Mouse (Mus musculus) kidney, adult 2 months (tissue): ENCODE data around the gene Rpl18. TPM values are rescaled to one million over a fixed set of nuclear protein-coding genes. Genes with fewer than 3 reads are reported as not detected.

Source experiments
- DNase-seq: peaks from one replicate; pipeline ENCODE4 v3.0.0; 2021
- H3K27ac ChIP-seq: fragments of 200-500 bp; 2 replicates; pipeline ENCODE4 v1.5.1; 2012; ENCODE audit warnings: low read depth, low read length, control low read depth, inconsistent platforms; ENCODE audit not compliant: insufficient read depth
- H3K27me3 ChIP-seq: fragments of 200-500 bp; replicated peaks from 2 replicates; pipeline ENCODE4 v1.6.1; 2012; ENCODE audit warnings: mild to moderate bottlenecking, moderate library complexity, low read length, inconsistent platforms; ENCODE audit not compliant: control insufficient read depth, insufficient read depth
- H3K36me3 ChIP-seq: fragments of 200-500 bp; 2 replicates; pipeline ENCODE4 v1.6.1; 2012; ENCODE audit warnings: mild to moderate bottlenecking, moderate library complexity, low read length, inconsistent platforms; ENCODE audit not compliant: control insufficient read depth, insufficient read depth
- H3K4me1 ChIP-seq: fragments of 200-500 bp; 2 replicates; pipeline ENCODE4 v1.6.1; 2011; ENCODE audit warnings: low read length; ENCODE audit not compliant: control insufficient read depth, insufficient read depth
- H3K4me3 ChIP-seq: fragments of 200-500 bp; 2 replicates; pipeline ENCODE4 v1.5.1; 2011; ENCODE audit warnings: mild to moderate bottlenecking, low read depth, low read length, control low read depth; ENCODE audit not compliant: insufficient read depth
- CTCF ChIP-seq: fragments of 200-500 bp; conservative IDR thresholded peaks from 2 replicates; pipeline ENCODE4 v1.5.1; 2011; ENCODE audit warnings: low read depth, mild to moderate bottlenecking, control low read depth, low read length, moderate library complexity, mixed read lengths; ENCODE audit not compliant: insufficient read depth, insufficient read length
- POLR2A ChIP-seq: fragments of 200-500 bp; IDR thresholded peaks from one replicate; pipeline ENCODE4 v1.6.1; 2011; ENCODE audit warnings: low read depth, low read length, control low read depth
- WGBS: fragments of 180-500 bp; shearing (Covaris S2); methylation state at CpG from one replicate; pipeline ENCODE4 v1.1.7; 2018; 5-methylcytosine and 5-hydroxymethylcytosine counted together
- polyA plus RNA-seq: library from polyadenylated mRNA; depleted of rRNA; stranded (reverse); fragments of >200 nt; gene quantifications from 2 replicates; pipeline ENCODE4 v1.2.3, GENCODE M21; 2012

The Rpl18 gene
- polyA plus RNA-seq, 1 experiment, result 955 TPM

GRCm38 (mm10) chr7:45704730-45705442 lies 10.4 kb upstream of the Rpl18 start, which contains the start of gene Dbp:
Gene Dbp (plus strand): TSS chr7:45705088.
- DNase-seq, result peak; percentile 100
- peak within 1 kb of the TSS; percentile 100 for H3K27ac ChIP-seq
- peak; percentile 85 for TF ChIP-seq POLR2A
- no peak for TF ChIP-seq CTCF
- peaks cover 24% of the 10 kb centered on the region for H3K4me1 ChIP-seq
- H3K4me3 ChIP-seq, result peak within 1 kb of the TSS; percentile 63
- peaks cover 2% of the 10 kb centered on the region; the same call in 1 of the 2 replicates for H3K27me3 ChIP-seq
- peaks cover 8% of the 10 kb centered on the region; the same call in 1 of the 2 replicates for H3K36me3 ChIP-seq
- under 1% methylated on average over 36 of the region's 36 CpGs for WGBS

DNA sequence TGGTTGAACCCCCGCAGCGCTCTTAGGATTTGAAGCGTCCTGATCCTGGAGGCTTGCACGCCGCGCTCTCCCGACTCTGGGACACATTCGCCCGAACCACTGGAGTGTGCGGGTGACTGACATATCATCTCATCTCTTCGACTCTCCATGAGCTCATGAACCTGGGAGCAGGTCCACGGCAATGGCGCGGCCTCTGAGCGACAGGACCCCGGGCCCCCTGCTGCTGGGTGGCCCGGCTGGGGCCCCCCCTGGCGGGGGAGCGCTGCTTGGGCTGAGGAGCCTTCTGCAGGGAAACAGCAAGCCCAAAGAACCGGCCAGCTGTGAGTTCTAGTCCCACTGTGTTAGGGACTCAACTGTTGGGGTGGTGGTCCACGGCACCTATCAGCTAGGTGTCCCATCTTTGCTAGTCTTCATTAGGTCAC lies 9.8 kb upstream of the Rpl18 start:
- no peak for DNase-seq
- under 1% methylated on average over 21 of the region's 21 CpGs for WGBS
- Histone ChIP-seq H3K4me3 (peak overlapping the region; percentile 58), H3K27ac (peak overlapping the region; percentile 100), H3K27me3 (no peaks in the 10 kb centered on the region), H3K4me1 (peaks cover 24% of the 10 kb centered on the region), H3K36me3 (peaks cover 11% of the 10 kb centered on the region; the same call in 1 of the 2 replicates)
- TF ChIP-seq CTCF (no peak), POLR2A (no peak)

- no peaks in the 10 kb centered on the region for H3K27me3 ChIP-seq
- DNase-seq, result peak; percentile 93
- WGBS, result 0% methylated on average over 7 of the region's 7 CpGs
- H3K4me3 ChIP-seq, result peak overlapping the region; percentile 58
- TF ChIP-seq POLR2A (peak; percentile 59), CTCF (no peak)
- peak overlapping the region; percentile 100 for H3K27ac ChIP-seq
- peaks cover 11% of the 10 kb centered on the region; the same call in 1 of the 2 replicates for H3K36me3 ChIP-seq
- H3K4me1 ChIP-seq, result peaks cover 21% of the 10 kb centered on the region
Observed at GRCm38 (mm10) chr7:45705873-45706281, 9.4 kb upstream of the Rpl18 start.

DNA sequence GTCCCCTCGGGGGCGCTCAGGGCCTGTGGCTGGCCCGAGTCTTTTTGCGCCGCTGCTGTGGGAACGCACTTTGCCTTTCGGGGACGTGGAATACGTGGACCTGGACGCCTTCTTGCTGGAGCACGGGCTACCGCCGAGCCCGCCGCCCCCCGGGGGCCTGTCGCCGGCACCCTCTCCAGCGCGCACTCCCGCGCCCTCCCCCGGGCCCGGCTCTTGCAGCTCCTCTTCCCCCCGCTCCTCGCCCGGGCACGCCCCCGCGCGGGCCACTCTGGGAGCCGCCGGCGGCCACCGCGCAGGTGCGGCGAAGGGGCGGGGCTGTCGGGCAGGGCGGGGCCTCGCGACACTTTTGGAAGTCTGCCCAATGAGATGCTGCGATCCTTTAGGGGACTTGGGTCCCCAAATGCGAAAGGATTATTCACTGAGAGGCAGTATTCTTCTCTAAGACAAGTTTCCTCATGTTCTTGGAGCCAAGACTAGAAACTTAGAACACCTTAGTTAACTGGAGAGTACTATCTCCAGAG lies 8.5 kb upstream of the Rpl18 start:
- no peaks in the 10 kb centered on the region for H3K27me3 ChIP-seq
- H3K27ac ChIP-seq, result peak overlapping the region; percentile 100
- H3K4me1 ChIP-seq, result peaks cover 21% of the 10 kb centered on the region
- TF ChIP-seq POLR2A (peak; percentile 56), CTCF (no peak)
- WGBS, result 2% methylated on average over 44 of the region's 45 CpGs
- H3K36me3 ChIP-seq, result peaks cover 11% of the 10 kb centered on the region; the same call in 1 of the 2 replicates
- peak; percentile 92 for DNase-seq
- peak overlapping the region; percentile 58 for H3K4me3 ChIP-seq

DNA sequence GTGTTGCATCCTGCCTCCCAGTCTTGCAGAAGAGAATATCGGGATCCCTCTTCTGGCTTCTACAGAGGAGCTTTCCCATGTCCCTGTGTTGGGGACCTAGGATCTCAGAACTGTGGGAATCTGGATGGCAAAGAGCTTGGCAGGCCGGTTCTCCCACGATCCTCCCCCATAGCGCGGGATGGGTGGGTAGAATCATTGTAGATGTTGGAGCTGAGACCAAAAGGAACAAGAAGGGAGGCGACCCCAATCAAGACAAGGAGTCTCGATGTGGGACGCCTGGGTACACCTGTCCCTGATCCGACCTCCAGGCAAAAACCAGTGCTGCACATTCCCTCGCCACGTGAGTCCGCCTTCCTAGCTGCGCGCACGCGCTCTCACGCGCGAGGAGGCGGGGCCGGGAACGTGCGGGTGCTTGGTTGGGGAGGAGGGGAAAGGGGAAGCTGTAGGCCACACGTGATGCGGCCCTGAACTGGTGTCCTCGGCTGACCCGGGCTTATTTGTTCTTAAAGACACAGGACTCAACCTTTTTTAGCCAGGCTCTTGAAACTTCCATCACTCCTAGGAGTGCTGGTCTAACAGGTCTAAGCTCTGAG lies 7.8 kb upstream of the Rpl18 start:
- peak; percentile 99 for DNase-seq
- Histone ChIP-seq H3K27ac (peak overlapping the region; percentile 99), H3K4me1 (peaks cover 25% of the 10 kb centered on the region), H3K27me3 (no peaks in the 10 kb centered on the region), H3K4me3 (peak overlapping the region; percentile 58), H3K36me3 (peaks cover 11% of the 10 kb centered on the region; the same call in 1 of the 2 replicates)
- TF ChIP-seq CTCF, result 0 out of 2 replicates have a peak, but pooled peaks have one; percentile 5
- TF ChIP-seq POLR2A, result peak; percentile 87
- WGBS, result under 1% methylated on average over 27 of the region's 27 CpGs

DNA sequence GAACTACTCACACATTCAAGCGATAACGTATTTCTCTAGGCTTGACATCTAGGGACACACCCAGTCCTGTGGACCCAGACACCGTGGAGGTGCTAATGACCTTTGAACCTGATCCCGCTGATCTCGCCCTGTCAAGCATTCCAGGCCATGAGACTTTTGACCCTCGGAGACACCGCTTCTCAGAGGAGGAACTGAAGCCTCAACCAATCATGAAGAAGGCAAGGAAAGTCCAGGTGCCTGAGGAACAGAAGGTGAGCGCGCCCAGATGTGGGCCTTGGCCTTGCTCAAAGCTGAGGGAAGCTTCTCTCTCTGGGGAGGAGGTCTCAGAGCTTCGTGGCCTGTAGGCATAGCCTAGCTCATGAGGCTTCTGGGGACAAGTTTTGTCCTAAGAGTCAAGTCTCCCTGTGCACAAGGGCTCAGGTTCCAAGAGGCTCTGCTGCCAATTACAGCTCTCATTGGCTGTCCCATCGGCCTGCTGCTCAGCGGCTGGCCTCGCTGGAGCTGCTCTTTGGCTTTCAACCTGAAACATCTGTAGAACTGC lies 7.0 kb upstream of the Rpl18 start:
- TF ChIP-seq CTCF, result no peak
- TF ChIP-seq POLR2A, result peak; percentile 23

More for the DNA sequence above, 7.0 kb upstream of the Rpl18 start:
- H3K4me3 ChIP-seq, result peak overlapping the region; percentile 41; the same call in 1 of the 2 replicates
- H3K27ac ChIP-seq, result peak overlapping the region; percentile 93
- H3K27me3 ChIP-seq, result no peaks in the 10 kb centered on the region
- 13% methylated on average over 13 of the region's 13 CpGs for WGBS
- peaks cover 33% of the 10 kb centered on the region for H3K4me1 ChIP-seq
- peaks cover 15% of the 10 kb centered on the region; the same call in 1 of the 2 replicates for H3K36me3 ChIP-seq
- peak; percentile 94 for DNase-seq
